8 mouse cellular contexts compared by ENCODE assay signal in the genomic region with DNA sequence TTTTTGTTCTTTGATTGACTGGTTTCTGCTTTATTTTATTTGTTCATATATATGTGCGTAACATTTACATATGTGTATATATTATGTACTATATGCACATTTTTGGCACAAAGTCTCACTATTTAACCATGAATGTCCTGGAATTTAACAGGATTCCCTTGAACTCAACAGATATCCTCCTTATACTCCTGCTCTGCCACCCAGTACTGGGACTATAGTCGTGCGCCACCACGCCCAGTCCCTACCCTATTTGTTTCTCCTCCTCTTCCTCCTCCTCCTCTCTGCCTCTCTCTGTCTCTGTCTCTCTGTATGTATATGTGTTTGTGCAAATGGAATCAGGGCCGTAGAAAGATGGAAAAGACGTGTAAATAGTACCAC. TPM values are rescaled to one million over a fixed set of nuclear protein-coding genes. Genes with fewer than 3 reads are reported as not detected.
DNase-seq lines count a peak whose midpoint lies in the region; ATAC-seq and TF ChIP-seq lines count a peak whose summit lies in the region.

No protein-coding gene starts in this region.

- no peaks in the 10 kb centered on the region for H3K27me3 ChIP-seq in limb, embryonic 12.5 days
- H3K27me3 ChIP-seq in myocyte (ENCODE audit: control insufficient read depth, insufficient read depth, insufficient read length) = peaks cover 6% of the 10 kb centered on the region

- H3K4me1 ChIP-seq in limb, embryonic 12.5 days (replicated peaks) = peaks cover 6% of the 10 kb centered on the region

- peaks cover 10% of the 10 kb centered on the region for H3K79me2 ChIP-seq in myocyte (ENCODE audit: control insufficient read depth, insufficient read depth)

- H3K9ac ChIP-seq in limb, embryonic 12.5 days (replicated peaks) = no peak overlapping the region

- peak overlapping the region; percentile 58 for H3K4me2 ChIP-seq in limb, embryonic 12.5 days
- H3K4me2 ChIP-seq in myocyte (ENCODE audit: low read depth) = peak overlapping the region; percentile 76

- H3K9me3 ChIP-seq in limb, embryonic 12.5 days = no peaks in the 10 kb centered on the region

- no peak for TF ChIP-seq CTCF in layer of hippocampus, adult 2 months (conservative IDR thresholded peaks at IDR 0.05)

- peak; percentile 65 for ATAC-seq in erythroblast, adult 5-6 weeks (replicated peaks; ENCODE audit: low FRiP score, poor library complexity, severe bottlenecking)
- ATAC-seq in limb, embryonic 12.5 days (ENCODE audit: insufficient number of reproducible peaks, insufficient read depth, low FRiP score, low TSS enrichment, low read depth) = peak; percentile 35; the same call in 1 of the 2 replicates

- WGBS in limb, embryonic 12.5 days = 25% methylated on average over 6 of the region's 6 CpGs

- TF ChIP-seq POLR2A in myocyte (IDR thresholded peaks at IDR 0.05; ENCODE audit: insufficient read length, low read depth) = no peak

- peak overlapping the region; percentile 58 for H3K27ac ChIP-seq in layer of hippocampus, adult 2 months
- no peak overlapping the region for H3K27ac ChIP-seq in limb, embryonic 12.5 days

- DNase-seq in layer of hippocampus, adult 2 months (ENCODE audit: low spot score in 2 of 2) = no peak
- DNase-seq in layer of hippocampus, adult 9-10 months (ENCODE audit: low spot score) = no peak
- no peak for DNase-seq in cerebellum, adult 8-10 months
- DNase-seq in layer of hippocampus, adult 9-11 months = no peak
- DNase-seq in spleen, adult 12 weeks (ENCODE audit: low spot score) = no peak

- H3K4me3 ChIP-seq in layer of hippocampus, adult 2 months = peak overlapping the region; percentile 82
- peak overlapping the region; percentile 56 for H3K4me3 ChIP-seq in limb, embryonic 12.5 days (replicated peaks)
- H3K4me3 ChIP-seq in myocyte = peak overlapping the region; percentile 52

- no peak overlapping the region for H3ac ChIP-seq in myocyte (ENCODE audit: control insufficient read depth, insufficient read length)

- H3K36me3 ChIP-seq in limb, embryonic 12.5 days = peaks cover 27% of the 10 kb centered on the region
- H3K36me3 ChIP-seq in myocyte (ENCODE audit: control insufficient read depth, insufficient read depth) = no peaks in the 10 kb centered on the region

TF ChIP-seq in myocyte, 11 proteins besides CTCF, POLR2A, EP300 and RAD21:
- TF ChIP-seq CEBPB (IDR thresholded peaks at IDR 0.05; ENCODE audit: insufficient read depth, poor library complexity, severe bottlenecking) = no peak
- TF ChIP-seq MYOG (IDR thresholded peaks at IDR 0.05; ENCODE audit: control insufficient read depth in 1 of 3, insufficient read depth in 1 of 3, insufficient read length in 2 of 3, low read depth in 2 of 3) = no peak
- no peak for TF ChIP-seq TCF3 (IDR thresholded peaks at IDR 0.05; ENCODE audit: insufficient read length, low read depth)
- no peak for TF ChIP-seq SRF (IDR thresholded peaks at IDR 0.05; ENCODE audit: control insufficient read depth, insufficient read length, low read depth)
- no peak for TF ChIP-seq MAX (IDR thresholded peaks at IDR 0.05; ENCODE audit: low read depth)
- no peak for TF ChIP-seq USF1 (IDR thresholded peaks at IDR 0.05; ENCODE audit: low read depth)
- no peak for TF ChIP-seq MYOD1 (IDR thresholded peaks at IDR 0.05; ENCODE audit: control insufficient read depth in 1 of 3, insufficient read length in 2 of 3, low read depth in 2 of 3)
- no peak for TF ChIP-seq E2F4 (IDR thresholded peaks at IDR 0.05; ENCODE audit: insufficient read depth)
- TF ChIP-seq TCF12 (IDR thresholded peaks at IDR 0.05; ENCODE audit: insufficient read depth, poor library complexity, severe bottlenecking) = no peak
- TF ChIP-seq POLR2AphosphoS2 (IDR thresholded peaks at IDR 0.05; ENCODE audit: insufficient read length, low read depth) = no peak
- no peak for TF ChIP-seq REST (IDR thresholded peaks at IDR 0.05; ENCODE audit: insufficient read depth, insufficient read length)
TF ChIP-seq in myocyte: peak in this region for 0.

RNA-seq across cellular contexts. Expression of a gene that starts 0.4 kb away (rescaled TPM):
- 10 to 100 TPM; 44.5 to 50.6 TPM for total RNA-seq in layer of hippocampus, adult 2 months (2021)
- total RNA-seq in erythroblast, adult 5-6 weeks (2015; ENCODE audit: low replicate concordance) = 3.6 and 4.8 TPM in 2 replicates
- 1.1 and 5.0 TPM in 2 replicates for total RNA-seq in erythroblast, adult 5-6 weeks (2017; ENCODE audit: low replicate concordance)
- polyA plus RNA-seq in limb, embryonic 12.5 days (2016; fragmentation: Nextera tagmentation; extraction: Ambion mirVana) = 54.0 and 54.1 TPM in 2 replicates
- 82.3 TPM for polyA plus RNA-seq in myocyte (2012; fragmentation: generic; extraction: Trizol)

RNA-seq across cellular contexts. Expression of a gene that starts 8.1 kb away (rescaled TPM):
- total RNA-seq in layer of hippocampus, adult 2 months (2021) = 1 to 10 TPM; 1.9 to 2.8 TPM
- total RNA-seq in erythroblast, adult 5-6 weeks (2015; ENCODE audit: low replicate concordance) = not detected in 2 replicates
- 0.26 TPM in 1 of 2 replicates, not detected in the other for total RNA-seq in erythroblast, adult 5-6 weeks (2017; ENCODE audit: low replicate concordance)
- polyA plus RNA-seq in limb, embryonic 12.5 days (2016; fragmentation: Nextera tagmentation; extraction: Ambion mirVana) = 0.24 and 0.60 TPM in 2 replicates
- polyA plus RNA-seq in myocyte (2012; fragmentation: generic; extraction: Trizol) = 0.26 TPM

RNA-seq across cellular contexts. Expression of a gene that starts 20.0 kb away (rescaled TPM):
- 10 to 100 TPM; 85.0 to 88.3 TPM for total RNA-seq in layer of hippocampus, adult 2 months (2021)
- total RNA-seq in erythroblast, adult 5-6 weeks (2015; ENCODE audit: low replicate concordance) = 11.3 and 12.1 TPM in 2 replicates
- total RNA-seq in erythroblast, adult 5-6 weeks (2017; ENCODE audit: low replicate concordance) = 2.6 and 10.7 TPM in 2 replicates
- 108 and 113 TPM in 2 replicates for polyA plus RNA-seq in limb, embryonic 12.5 days (2016; fragmentation: Nextera tagmentation; extraction: Ambion mirVana)
- 91.3 TPM for polyA plus RNA-seq in myocyte (2012; fragmentation: generic; extraction: Trizol)

RNA-seq across cellular contexts. Expression of a gene that starts 30.3 kb away (rescaled TPM):
- total RNA-seq in layer of hippocampus, adult 2 months (2021) = 1 to 10 TPM; 2.5 to 2.7 TPM
- 1.7 and 5.8 TPM in 2 replicates for total RNA-seq in erythroblast, adult 5-6 weeks (2015; ENCODE audit: low replicate concordance)
- not detected in 2 replicates for total RNA-seq in erythroblast, adult 5-6 weeks (2017; ENCODE audit: low replicate concordance)
- 3.0 and 4.0 TPM in 2 replicates for polyA plus RNA-seq in limb, embryonic 12.5 days (2016; fragmentation: Nextera tagmentation; extraction: Ambion mirVana)
- 28.9 TPM for polyA plus RNA-seq in myocyte (2012; fragmentation: generic; extraction: Trizol)

RNA-seq across cellular contexts. Expression of a gene that starts 30.3 kb away (rescaled TPM):
- total RNA-seq in layer of hippocampus, adult 2 months (2021) = 100 to 1,000 TPM; 118 TPM
- total RNA-seq in erythroblast, adult 5-6 weeks (2015; ENCODE audit: low replicate concordance) = not detected in 2 replicates
- total RNA-seq in erythroblast, adult 5-6 weeks (2017; ENCODE audit: low replicate concordance) = not detected in 2 replicates
- 0.15 TPM in 1 of 2 replicates, not detected in the other for polyA plus RNA-seq in limb, embryonic 12.5 days (2016; fragmentation: Nextera tagmentation; extraction: Ambion mirVana)
- 0.35 TPM for polyA plus RNA-seq in myocyte (2012; fragmentation: generic; extraction: Trizol)

Comparison
In these comparisons a context has a peak if more than half of its experiments do, and no peak if none do; other contexts are left out.
1. RNA of a gene that starts 0.4 kb away (total RNA-seq): 44.5 to 50.6 TPM in layer of hippocampus, adult 2 months; 1.1 to 5.0 TPM in erythroblast, adult 5-6 weeks; every median in the first group is over 4 times any median in the second.
2. RNA of a gene that starts 20.0 kb away (total RNA-seq): 85.0 to 88.3 TPM in layer of hippocampus, adult 2 months; 2.6 to 12.1 TPM in erythroblast, adult 5-6 weeks; every median in the first group is over 4 times any median in the second.
3. Peak in every context shown above with its lines, with median percentiles within 50 percentile points of each other: H3K4me3 ChIP-seq.